Mouse (Mus musculus): Measurements from ENCODE around the gene Mbtps2. TPM values are rescaled to one million over a fixed set of nuclear protein-coding genes. Genes with fewer than 3 reads are reported as not detected.
A peak's percentile ranks its signal among the peaks of the same experiment; 100 is the strongest.

Gene Mbtps2
- total RNA-seq (2021) = 20.8 and 26.1 TPM in 2 replicates
- long read RNA-seq, partial matches to known transcripts = 0 of 5 reads
- long read RNA-seq, other reads (novel, unspliced or antisense) = 2 of 5 reads

GRCm38 (mm10) chrX:157598186-157598996, at the start of gene Mbtps2:
Gene Mbtps2, minus strand, starts transcription at chrX:157598715.
- peak; percentile 52 for DNase-seq

GRCm38 (mm10) chrX:157646399-157646798, 47.9 kb upstream of the Mbtps2 start:
- DNase-seq = no peak

- no peak for DNase-seq
These were observed 46.2 kb upstream of the Mbtps2 start for GRCm38 (mm10) chrX:157644700-157645099.

- DNase-seq = peak; percentile 40
These were observed 45.8 kb upstream of the Mbtps2 start for GRCm38 (mm10) chrX:157644300-157644699.

- DNase-seq = no peak
These were observed 44.3 kb upstream of the Mbtps2 start for GRCm38 (mm10) chrX:157642856-157643255.

- no peak for DNase-seq
These were observed 38.7 kb upstream of the Mbtps2 start for GRCm38 (mm10) chrX:157637253-157637652.

GRCm38 (mm10) chrX:157633676-157634414, 35.3 kb upstream of the Mbtps2 start:
- DNase-seq = no peak

- no peak for DNase-seq
These were observed 31.8 kb upstream of the Mbtps2 start for GRCm38 (mm10) chrX:157630341-157630740.

- DNase-seq = peak; percentile 17
These were observed 14.4 kb upstream of the Mbtps2 start for GRCm38 (mm10) chrX:157612894-157613293.

GRCm38 (mm10) chrX:157601450-157601849, 2.9 kb upstream of the Mbtps2 start:
- peak; percentile 4 for DNase-seq

- no peak for DNase-seq
These were observed 830 bp downstream of the Mbtps2 start for GRCm38 (mm10) chrX:157597585-157598185.

GRCm38 (mm10) chrX:157596802-157597201, 1.7 kb downstream of the Mbtps2 start:
- no peak for DNase-seq

- DNase-seq = no peak
These were observed 2.6 kb downstream of the Mbtps2 start for GRCm38 (mm10) chrX:157595927-157596326.

- no peak for DNase-seq
These were observed 3.9 kb downstream of the Mbtps2 start for GRCm38 (mm10) chrX:157594606-157595005.

GRCm38 (mm10) chrX:157587001-157587400, 11.5 kb downstream of the Mbtps2 start:
- DNase-seq = no peak

GRCm38 (mm10) chrX:157586397-157586796, 12.1 kb downstream of the Mbtps2 start:
- DNase-seq = no peak

GRCm38 (mm10) chrX:157579108-157579614, 19.4 kb downstream of the Mbtps2 start:
- no peak for DNase-seq

- DNase-seq = no peak
These were observed 23.8 kb downstream of the Mbtps2 start for GRCm38 (mm10) chrX:157574683-157575082.

- no peak for DNase-seq
These were observed 29.7 kb downstream of the Mbtps2 start, which contains the start of gene Yy2 for GRCm38 (mm10) chrX:157568840-157569239. Gene Yy2, minus strand, starts transcription at chrX:157568985.

- peak; percentile 6 for DNase-seq
These were observed 34.7 kb downstream of the Mbtps2 start for GRCm38 (mm10) chrX:157563794-157564193.

GRCm38 (mm10) chrX:157547082-157547481, 51.4 kb downstream of the Mbtps2 start:
- DNase-seq = no peak

GRCm38 (mm10) chrX:157506400-157506799, 92.1 kb downstream of the Mbtps2 start:
- DNase-seq = no peak

GRCm38 (mm10) chrX:157504506-157504905, 94.0 kb downstream of the Mbtps2 start:
- DNase-seq = no peak
